Mouse (Mus musculus) limb, embryonic 11.5 days (tissue): ENCODE data around the gene Casr. TPM values are rescaled to one million over a fixed set of nuclear protein-coding genes. Genes with fewer than 3 reads are reported as not detected.

Experiments used
- polyA plus RNA-seq: library from polyadenylated mRNA; unstranded; fragments of >200 nt; fragmentation: Nextera tagmentation; extraction: Ambion mirVana; gene quantifications from 2 replicates; pipeline ENCODE4 v1.2.1, GENCODE M21; 2014

Casr gene
- polyA plus RNA-seq, 1 experiment from 2014 or later: 0.28 TPM

Other genes with a start within 250 kb of the Casr start
- not detected in 2 replicates for gene BC117090, start 227.8 kb downstream of the Casr start, polyA plus RNA-seq
- gene BC100530, start 194.4 kb downstream of the Casr start, polyA plus RNA-seq: 1.2 and 1.3 TPM in 2 replicates
- gene Stfa2, start 153.7 kb downstream of the Casr start, polyA plus RNA-seq: not detected in 2 replicates
- gene Stfa3, start 106.7 kb downstream of the Casr start, polyA plus RNA-seq: not detected in 2 replicates
- gene Cd86, start 103.9 kb upstream of the Casr start, polyA plus RNA-seq: 0.60 and 0.80 TPM in 2 replicates
- 0.21 and 0.47 TPM in 2 replicates for gene Ildr1, start 131.8 kb upstream of the Casr start, polyA plus RNA-seq
- 2.1 and 3.6 TPM in 2 replicates for gene Slc15a2, start 222.8 kb upstream of the Casr start, polyA plus RNA-seq